14 mouse cellular contexts compared by ENCODE assay signal in genomic region chr1:74054471-74054870, GRCm38 (mm10).
DNase-seq lines count a peak whose midpoint lies in the region; ATAC-seq and TF ChIP-seq lines count a peak whose summit lies in the region.
"Had no signal": no experiment of that assay in that cellular context is flagged by ENCODE, and none has a peak within 500 bp of the region (broad histone marks: within the 10 kb centered on the region; RNA-seq: fewer than 3 reads in every experiment).

No protein-coding gene starts in this region.

- intact Hi-C loops in heart, postnatal 10 days (cut with DNase I) = no loop called here

- ATAC-seq in heart, embryonic 11.5 days (replicated peaks; ENCODE audit: insufficient number of reproducible peaks, low FRiP score, low TSS enrichment) = no peak
- no peak for ATAC-seq in kidney, postnatal 0 days (replicated peaks; ENCODE audit: low FRiP score, low read depth)
- ATAC-seq in embryonic facial prominence, embryonic 11.5 days (replicated peaks; ENCODE audit: insufficient number of reproducible peaks, low FRiP score, low TSS enrichment, low read depth) = no peak
- ATAC-seq in limb, embryonic 12.5 days (ENCODE audit: insufficient number of reproducible peaks, insufficient read depth, low FRiP score, low TSS enrichment, low read depth) = no peak
- ATAC-seq in erythroblast, adult 5-6 weeks (replicated peaks; ENCODE audit: low FRiP score, poor library complexity, severe bottlenecking) = no peak

- no peaks in the 10 kb centered on the region for H3K27me3 ChIP-seq in heart, embryonic 11.5 days (ENCODE audit: control insufficient read depth, insufficient read depth, low read length)
- H3K27me3 ChIP-seq in kidney, postnatal 0 days (ENCODE audit: insufficient read depth, low read length) = no peaks in the 10 kb centered on the region
- H3K27me3 ChIP-seq in embryonic facial prominence, embryonic 11.5 days (ENCODE audit: control insufficient read depth, insufficient read depth, low read length) = no peaks in the 10 kb centered on the region
- no peaks in the 10 kb centered on the region for H3K27me3 ChIP-seq in limb, embryonic 12.5 days
- H3K27me3 ChIP-seq: stomach, embryonic 15.5 days had no signal

- H3K9me3 ChIP-seq in heart, embryonic 11.5 days (replicated peaks; ENCODE audit: control insufficient read depth, low read length) = no peaks in the 10 kb centered on the region
- H3K9me3 ChIP-seq in kidney, postnatal 0 days (replicated peaks; ENCODE audit: low read length) = no peaks in the 10 kb centered on the region
- H3K9me3 ChIP-seq in embryonic facial prominence, embryonic 11.5 days (replicated peaks; ENCODE audit: control insufficient read depth, low read length) = no peaks in the 10 kb centered on the region
- H3K9me3 ChIP-seq in limb, embryonic 12.5 days = no peaks in the 10 kb centered on the region
- H3K9me3 ChIP-seq: G1E; stomach, embryonic 15.5 days had no signal

- H3K4me1 ChIP-seq in heart, embryonic 11.5 days (ENCODE audit: control insufficient read depth, insufficient read depth, low read length) = peaks cover 63% of the 10 kb centered on the region
- peaks cover 40% of the 10 kb centered on the region for H3K4me1 ChIP-seq in kidney, postnatal 0 days (replicated peaks; ENCODE audit: insufficient read depth, low read length)
- 0 out of 2 replicates have a peak, but pooled peaks cover 2% of the 10 kb centered on the region for H3K4me1 ChIP-seq in embryonic facial prominence, embryonic 11.5 days (ENCODE audit: control insufficient read depth, insufficient read depth, low read length)
- peaks cover 71% of the 10 kb centered on the region for H3K4me1 ChIP-seq in limb, embryonic 12.5 days (replicated peaks)

- peak overlapping the region; percentile 17 for H3K4me2 ChIP-seq in heart, embryonic 11.5 days
- H3K4me2 ChIP-seq in kidney, postnatal 0 days (ENCODE audit: low read length) = no peak overlapping the region
- H3K4me2 ChIP-seq in embryonic facial prominence, embryonic 11.5 days (ENCODE audit: low read depth, low read length) = no peak overlapping the region
- H3K4me2 ChIP-seq in limb, embryonic 12.5 days = peak overlapping the region; percentile 18
- H3K4me2 ChIP-seq: stomach, embryonic 15.5 days had no signal

- WGBS in heart, embryonic 11.5 days (ENCODE audit: insufficient replicate concordance) = 18% methylated on average over 3 of the region's 3 CpGs
- WGBS in kidney, postnatal 0 days = 62% methylated on average over 3 of the region's 3 CpGs
- WGBS in embryonic facial prominence, embryonic 11.5 days = 75% methylated on average over 3 of the region's 3 CpGs
- WGBS in limb, embryonic 12.5 days = 63% methylated on average over 3 of the region's 3 CpGs

- peak overlapping the region; percentile 55 for H3K9ac ChIP-seq in heart, embryonic 11.5 days (ENCODE audit: low read depth, low read length)
- 0 out of 2 replicates have a peak overlapping the region, but pooled peaks have one; percentile 40 for H3K9ac ChIP-seq in kidney, postnatal 0 days (ENCODE audit: low read depth, low read length)
- H3K9ac ChIP-seq in embryonic facial prominence, embryonic 11.5 days (replicated peaks; ENCODE audit: low read length) = no peak overlapping the region; the same call in 1 of the 2 replicates
- no peak overlapping the region; the same call in 1 of the 2 replicates for H3K9ac ChIP-seq in limb, embryonic 12.5 days (replicated peaks)
- H3K9ac ChIP-seq: stomach, embryonic 15.5 days had no signal

- TF ChIP-seq CTCF in kidney, postnatal 0 days (IDR thresholded peaks at IDR 0.05; ENCODE audit: low read depth) = no peak

- H3K36me3 ChIP-seq in heart, embryonic 11.5 days (ENCODE audit: control insufficient read depth, insufficient read depth, low read length) = no peaks in the 10 kb centered on the region
- H3K36me3 ChIP-seq in kidney, postnatal 0 days (ENCODE audit: insufficient read depth, low read length) = no peaks in the 10 kb centered on the region
- H3K36me3 ChIP-seq in embryonic facial prominence, embryonic 11.5 days (replicated peaks; ENCODE audit: control insufficient read depth, insufficient read depth, low read depth, low read length) = no peaks in the 10 kb centered on the region
- peaks cover 16% of the 10 kb centered on the region; the same call in 1 of the 2 replicates for H3K36me3 ChIP-seq in limb, embryonic 12.5 days
- H3K36me3 ChIP-seq: G1E; stomach, embryonic 15.5 days had no signal

- H3K4me3 ChIP-seq in heart, embryonic 11.5 days (ENCODE audit: low read depth, low read length) = no peak overlapping the region
- no peak overlapping the region for H3K4me3 ChIP-seq in kidney, postnatal 0 days (replicated peaks; ENCODE audit: low read depth, low read length)
- no peak overlapping the region for H3K4me3 ChIP-seq in embryonic facial prominence, embryonic 11.5 days (ENCODE audit: low read depth, low read length)
- no peak overlapping the region for H3K4me3 ChIP-seq in limb, embryonic 12.5 days (replicated peaks)
- H3K4me3 ChIP-seq: erythroblast, embryonic 14.5 days; myocyte; stomach, embryonic 15.5 days had no signal

- H3K27ac ChIP-seq in heart, embryonic 11.5 days (ENCODE audit: low read depth, low read length) = peak overlapping the region; percentile 96
- H3K27ac ChIP-seq in kidney, postnatal 0 days = no peak overlapping the region
- H3K27ac ChIP-seq in embryonic facial prominence, embryonic 11.5 days (replicated peaks; ENCODE audit: low read depth, low read length) = 0 out of 2 replicates have a peak overlapping the region, but pooled peaks have one; percentile 10
- H3K27ac ChIP-seq in limb, embryonic 12.5 days = peak overlapping the region; percentile 81
- H3K27ac ChIP-seq: stomach, embryonic 15.5 days had no signal

- no peak for DNase-seq in heart, postnatal 10 days
- DNase-seq in kidney, postnatal 0 days (ENCODE audit: low spot score) = no peak
- no peak for DNase-seq in kidney, postnatal 25 days
- no peak for DNase-seq in embryonic facial prominence, embryonic 11.5 days (ENCODE audit: low spot score)
- DNase-seq in spleen, postnatal 10 days (ENCODE audit: low spot score in 2 of 2) = no peak
- DNase-seq: kidney, adult 8-10 months; thymus, postnatal 4 days had no signal

Comparison
In these comparisons a context has a peak if more than half of its experiments do, and no peak if none do; other contexts are left out.
1. H3K4me2 ChIP-seq: peak in heart, embryonic 11.5 days (single experiment) and limb, embryonic 12.5 days (single experiment); none in kidney, postnatal 0 days (single experiment) and embryonic facial prominence, embryonic 11.5 days (single experiment).
2. H3K9ac ChIP-seq: peak in heart, embryonic 11.5 days (single experiment) and kidney, postnatal 0 days (single experiment); none in embryonic facial prominence, embryonic 11.5 days (single experiment) and limb, embryonic 12.5 days (single experiment).